Mouse (Mus musculus) kidney, adult 2 months (tissue): ENCODE results near the gene Olfr1494. TPM values are rescaled to one million over a fixed set of nuclear protein-coding genes. Genes with fewer than 3 reads are reported as not detected.

Source experiments
- DNase-seq: peaks from one replicate; pipeline ENCODE4 v3.0.0; 2021
- H3K27ac ChIP-seq: fragments of 200-500 bp; 2 replicates; pipeline ENCODE4 v1.5.1; 2012; ENCODE audit warnings: low read depth, low read length, control low read depth, inconsistent platforms; ENCODE audit not compliant: insufficient read depth
- H3K27me3 ChIP-seq: fragments of 200-500 bp; replicated peaks from 2 replicates; pipeline ENCODE4 v1.6.1; 2012; ENCODE audit warnings: mild to moderate bottlenecking, moderate library complexity, low read length, inconsistent platforms; ENCODE audit not compliant: control insufficient read depth, insufficient read depth
- H3K36me3 ChIP-seq: fragments of 200-500 bp; 2 replicates; pipeline ENCODE4 v1.6.1; 2012; ENCODE audit warnings: mild to moderate bottlenecking, moderate library complexity, low read length, inconsistent platforms; ENCODE audit not compliant: control insufficient read depth, insufficient read depth
- H3K4me1 ChIP-seq: fragments of 200-500 bp; 2 replicates; pipeline ENCODE4 v1.6.1; 2011; ENCODE audit warnings: low read length; ENCODE audit not compliant: control insufficient read depth, insufficient read depth
- H3K4me3 ChIP-seq: fragments of 200-500 bp; 2 replicates; pipeline ENCODE4 v1.5.1; 2011; ENCODE audit warnings: mild to moderate bottlenecking, low read depth, low read length, control low read depth; ENCODE audit not compliant: insufficient read depth
- CTCF ChIP-seq: fragments of 200-500 bp; conservative IDR thresholded peaks from 2 replicates; pipeline ENCODE4 v1.5.1; 2011; ENCODE audit warnings: low read depth, mild to moderate bottlenecking, control low read depth, low read length, moderate library complexity, mixed read lengths; ENCODE audit not compliant: insufficient read depth, insufficient read length
- POLR2A ChIP-seq: fragments of 200-500 bp; IDR thresholded peaks from one replicate; pipeline ENCODE4 v1.6.1; 2011; ENCODE audit warnings: low read depth, low read length, control low read depth
- polyA plus RNA-seq: library from polyadenylated mRNA; depleted of rRNA; stranded (reverse); fragments of >200 nt; gene quantifications from 2 replicates; pipeline ENCODE4 v1.2.3, GENCODE M21; 2012; rRNA removed

The Olfr1494 gene
- polyA plus RNA-seq, 1 experiment: not detected

GRCm38 (mm10) chr19:13798102-13798501 lies 58.6 kb downstream of the Olfr1494 start, which contains the start of gene Olfr1497:
Gene Olfr1497, minus strand, starts transcription at chr19:13798202.
- DNase-seq: no peak
- no peak for TF ChIP-seq CTCF
- TF ChIP-seq POLR2A: no peak

More at GRCm38 (mm10) chr19:13798102-13798501, 58.6 kb downstream of the Olfr1494 start, which contains the start of gene Olfr1497:
- Histone ChIP-seq H3K4me3 (no peak within 1 kb of the TSS), H3K36me3 (no peaks in the 10 kb centered on the region), H3K27ac (no peak within 1 kb of the TSS), H3K4me1 (no peaks in the 10 kb centered on the region), H3K27me3 (no peaks in the 10 kb centered on the region)

Other genes starting within 250 kb of the Olfr1494 start
- not detected in 2 replicates for gene Olfr1477, start 239.2 kb upstream of the Olfr1494 start, polyA plus RNA-seq
- not detected in 2 replicates for gene Olfr1480, start 211.8 kb upstream of the Olfr1494 start, polyA plus RNA-seq
- gene Olfr1484, start 156.2 kb upstream of the Olfr1494 start, polyA plus RNA-seq: not detected in 2 replicates
- gene Olfr1487, start 122.4 kb upstream of the Olfr1494 start, polyA plus RNA-seq: not detected in 2 replicates
- not detected in 2 replicates for gene Olfr1489, start 108.1 kb upstream of the Olfr1494 start, polyA plus RNA-seq
- not detected in 2 replicates for gene Olfr1490, start 88.6 kb upstream of the Olfr1494 start, polyA plus RNA-seq
- not detected in 2 replicates for gene Olfr1491, start 42.5 kb upstream of the Olfr1494 start, polyA plus RNA-seq
- gene Olfr1493-ps1, start 16.4 kb upstream of the Olfr1494 start, polyA plus RNA-seq: not detected in 2 replicates
- gene Olfr1495, start 24.9 kb downstream of the Olfr1494 start, polyA plus RNA-seq: not detected in 2 replicates
- not detected in 2 replicates for gene Olfr1496, start 38.1 kb downstream of the Olfr1494 start, polyA plus RNA-seq
- gene Olfr1497, start 58.5 kb downstream of the Olfr1494 start, polyA plus RNA-seq: not detected in 2 replicates
- gene Olfr1499, start 79.7 kb downstream of the Olfr1494 start, polyA plus RNA-seq: not detected in 2 replicates
- not detected in 2 replicates for gene Olfr1500, start 90.8 kb downstream of the Olfr1494 start, polyA plus RNA-seq
- not detected in 2 replicates for gene Olfr1501, start 111.0 kb downstream of the Olfr1494 start, polyA plus RNA-seq
- not detected in 2 replicates for gene Olfr1502, start 122.1 kb downstream of the Olfr1494 start, polyA plus RNA-seq
- not detected in 2 replicates for gene Olfr1504, start 158.2 kb downstream of the Olfr1494 start, polyA plus RNA-seq
- not detected in 2 replicates for gene Olfr1505, start 173.8 kb downstream of the Olfr1494 start, polyA plus RNA-seq